Mouse (Mus musculus): ENCODE results near the gene Gpnmb. TPM values are rescaled to one million over a fixed set of nuclear protein-coding genes. Genes with fewer than 3 reads are reported as not detected.

Gene Gpnmb
- total and polyA plus RNA-seq, 2 experiments from 2014 or later = 4.0 to 13.7 TPM

DNA sequence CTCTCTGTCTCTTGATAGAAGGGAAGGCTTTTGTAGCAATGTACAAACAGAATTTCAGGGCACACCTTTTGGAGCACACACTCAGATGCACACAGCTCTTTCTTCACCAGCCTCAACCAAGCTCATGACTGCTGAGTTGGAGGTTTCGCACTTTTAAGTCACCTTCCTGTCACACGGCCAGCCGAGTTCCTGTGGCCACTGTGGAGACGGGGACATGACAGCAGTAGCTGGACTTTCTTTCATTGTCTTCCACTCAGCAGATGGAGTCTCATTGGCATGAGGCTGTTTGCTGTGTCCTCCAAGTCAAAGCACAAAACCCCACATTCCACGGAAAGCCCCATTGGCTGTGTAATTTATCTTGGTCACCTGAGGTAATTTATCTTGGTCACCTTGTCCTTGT is 25.2 kb upstream of the Gpnmb start:
- no peak for DNase-seq (ENCODE audit: low spot score)
- Histone ChIP-seq H3K4me3 (ENCODE audit: low read depth, low read length) (no peak overlapping the region), H3K4me2 (ENCODE audit: low read depth, low read length) (no peak overlapping the region), H3K9ac (replicated peaks; ENCODE audit: low read depth, low read length) (no peak overlapping the region), H3K27ac (ENCODE audit: low read depth) (no peak overlapping the region), H3K9me3 (replicated peaks; ENCODE audit: control insufficient read depth, low read length) (no peaks in the 10 kb centered on the region; the same call in 1 of the 2 replicates), H3K36me3 (replicated peaks; ENCODE audit: control insufficient read depth, insufficient read depth, low read length) (no peaks in the 10 kb centered on the region), H3K4me1 (ENCODE audit: control insufficient read depth, insufficient read depth) (peaks cover 5% of the 10 kb centered on the region; the same call in 1 of the 2 replicates), H3K27me3 (ENCODE audit: control insufficient read depth, insufficient read depth, low read length) (no peaks in the 10 kb centered on the region)
- no peak for TF ChIP-seq EP300 (IDR thresholded peaks at IDR 0.05; ENCODE audit: low read depth)
- no peak for TF ChIP-seq CTCF (IDR thresholded peaks at IDR 0.05; ENCODE audit: low read depth)
- WGBS = 65% methylated on average over 5 of the region's 5 CpGs
- no peak for ATAC-seq (ENCODE audit: insufficient read depth, low read depth)

DNA sequence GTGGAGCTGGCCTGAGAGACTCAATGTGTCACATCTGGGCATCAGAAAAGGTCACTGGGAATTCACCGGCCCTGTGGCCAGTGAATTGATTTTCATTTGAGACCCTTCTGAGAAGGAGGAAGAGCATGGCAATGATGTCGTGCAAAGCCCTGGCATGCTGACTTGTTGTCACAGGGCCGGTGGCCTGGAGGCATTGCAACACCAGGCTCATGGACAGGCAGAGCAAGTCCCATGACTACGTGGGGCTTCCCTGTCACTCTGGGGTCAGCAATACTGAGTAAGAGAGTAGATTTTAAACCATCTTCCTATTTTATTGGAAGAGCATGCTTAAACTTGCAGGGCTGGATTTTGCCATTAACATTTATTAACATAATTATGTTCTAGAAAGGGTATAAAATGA is 23.3 kb upstream of the Gpnmb start:
- Histone ChIP-seq H3K27me3 (ENCODE audit: control insufficient read depth, insufficient read depth, low read length) (no peaks in the 10 kb centered on the region), H3K4me1 (ENCODE audit: control insufficient read depth, insufficient read depth) (peaks cover 5% of the 10 kb centered on the region; the same call in 1 of the 2 replicates), H3K4me2 (ENCODE audit: low read depth, low read length) (no peak overlapping the region), H3K36me3 (replicated peaks; ENCODE audit: control insufficient read depth, insufficient read depth, low read length) (no peaks in the 10 kb centered on the region), H3K4me3 (ENCODE audit: low read depth, low read length) (no peak overlapping the region), H3K9ac (replicated peaks; ENCODE audit: low read depth, low read length) (no peak overlapping the region), H3K27ac (ENCODE audit: low read depth) (no peak overlapping the region), H3K9me3 (replicated peaks; ENCODE audit: control insufficient read depth, low read length) (no peaks in the 10 kb centered on the region; the same call in 1 of the 2 replicates)
- 60% methylated on average over 4 of the region's 4 CpGs for WGBS
- ATAC-seq (ENCODE audit: insufficient read depth, low read depth) (no peak), DNase-seq (ENCODE audit: low spot score) (no peak)
- TF ChIP-seq EP300 (IDR thresholded peaks at IDR 0.05; ENCODE audit: low read depth) = no peak
- no peak for TF ChIP-seq CTCF (IDR thresholded peaks at IDR 0.05; ENCODE audit: low read depth)

- no peaks in the 10 kb centered on the region for H3K36me3 ChIP-seq (replicated peaks; ENCODE audit: control insufficient read depth, insufficient read depth, low read length)
- no peak overlapping the region for H3K27ac ChIP-seq (ENCODE audit: low read depth)
- 69% methylated on average over 3 of the region's 3 CpGs for WGBS
- H3K4me3 ChIP-seq (ENCODE audit: low read depth, low read length) = no peak overlapping the region
- DNase-seq (ENCODE audit: low spot score) (no peak), ATAC-seq (ENCODE audit: insufficient read depth, low read depth) (no peak)
- H3K9ac ChIP-seq (replicated peaks; ENCODE audit: low read depth, low read length) = no peak overlapping the region
- no peak for TF ChIP-seq EP300 (IDR thresholded peaks at IDR 0.05; ENCODE audit: low read depth)
- TF ChIP-seq CTCF (IDR thresholded peaks at IDR 0.05; ENCODE audit: low read depth) = no peak
- H3K4me1 ChIP-seq (ENCODE audit: control insufficient read depth, insufficient read depth) = peaks cover 2% of the 10 kb centered on the region; the same call in 1 of the 2 replicates
- no peaks in the 10 kb centered on the region; the same call in 1 of the 2 replicates for H3K9me3 ChIP-seq (replicated peaks; ENCODE audit: control insufficient read depth, low read length)
- no peaks in the 10 kb centered on the region for H3K27me3 ChIP-seq (ENCODE audit: control insufficient read depth, insufficient read depth, low read length)
- H3K4me2 ChIP-seq (ENCODE audit: low read depth, low read length) = no peak overlapping the region
Observed at GRCm38 (mm10) chr6:49013458-49013857, 22.9 kb upstream of the Gpnmb start.

DNA sequence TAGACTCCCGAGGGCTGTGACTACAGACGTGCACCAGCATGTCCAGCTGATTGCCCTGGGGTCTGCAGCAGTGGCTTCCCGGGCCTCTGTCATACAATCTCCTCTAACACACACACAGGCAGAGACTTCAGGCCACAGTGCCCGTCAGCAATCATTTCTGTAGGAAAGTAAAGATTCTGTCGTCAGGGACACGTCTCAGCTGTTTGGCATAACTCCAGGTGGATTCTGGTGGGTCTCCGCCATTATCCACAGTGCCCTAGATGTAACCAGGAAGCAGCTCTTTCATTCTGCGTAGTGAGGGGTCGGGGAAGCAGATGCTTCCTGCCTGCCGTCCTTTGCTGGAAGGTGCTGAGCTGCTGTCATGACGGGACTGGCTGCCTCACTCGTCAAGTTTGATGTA is 19.2 kb upstream of the Gpnmb start:
- WGBS = 40% methylated on average over 12 of the region's 12 CpGs
- Histone ChIP-seq H3K4me1 (ENCODE audit: control insufficient read depth, insufficient read depth) (no peaks in the 10 kb centered on the region), H3K27me3 (ENCODE audit: control insufficient read depth, insufficient read depth, low read length) (no peaks in the 10 kb centered on the region), H3K9me3 (replicated peaks; ENCODE audit: control insufficient read depth, low read length) (no peaks in the 10 kb centered on the region), H3K27ac (ENCODE audit: low read depth) (no peak overlapping the region), H3K4me3 (ENCODE audit: low read depth, low read length) (no peak overlapping the region), H3K4me2 (ENCODE audit: low read depth, low read length) (peak overlapping the region; percentile 34; the same call in 1 of the 2 replicates), H3K36me3 (replicated peaks; ENCODE audit: control insufficient read depth, insufficient read depth, low read length) (no peaks in the 10 kb centered on the region), H3K9ac (replicated peaks; ENCODE audit: low read depth, low read length) (0 out of 2 replicates have a peak overlapping the region, but pooled peaks have one; percentile 20)
- ATAC-seq (ENCODE audit: insufficient read depth, low read depth) = no peak
- TF ChIP-seq CTCF (IDR thresholded peaks at IDR 0.05; ENCODE audit: low read depth) = no peak
- no peak for DNase-seq (ENCODE audit: low spot score)

- WGBS = 84% methylated on average over 1 of the region's 1 CpGs
- Histone ChIP-seq H3K9me3 (replicated peaks; ENCODE audit: control insufficient read depth, low read length) (no peaks in the 10 kb centered on the region), H3K4me1 (ENCODE audit: control insufficient read depth, insufficient read depth) (no peaks in the 10 kb centered on the region), H3K4me2 (ENCODE audit: low read depth, low read length) (no peak overlapping the region), H3K27ac (ENCODE audit: low read depth) (no peak overlapping the region), H3K9ac (replicated peaks; ENCODE audit: low read depth, low read length) (no peak overlapping the region), H3K36me3 (replicated peaks; ENCODE audit: control insufficient read depth, insufficient read depth, low read length) (no peaks in the 10 kb centered on the region), H3K27me3 (ENCODE audit: control insufficient read depth, insufficient read depth, low read length) (no peaks in the 10 kb centered on the region), H3K4me3 (ENCODE audit: low read depth, low read length) (no peak overlapping the region)
- DNase-seq (ENCODE audit: low spot score) (no peak), ATAC-seq (ENCODE audit: insufficient read depth, low read depth) (no peak)
- TF ChIP-seq CTCF (IDR thresholded peaks at IDR 0.05; ENCODE audit: low read depth) (no peak), EP300 (IDR thresholded peaks at IDR 0.05; ENCODE audit: low read depth) (no peak)
Observed at GRCm38 (mm10) chr6:49019341-49019740, 17.0 kb upstream of the Gpnmb start.

Data from heart, postnatal 0 days (tissue).